Mouse (Mus musculus) bone marrow, adult 2 months (tissue): ENCODE results near the gene Sycp2l.

ENCODE experiments used
- CTCF ChIP-seq: fragments of 200-500 bp; IDR thresholded peaks from 2 replicates; pipeline ENCODE4 v1.5.1; 2011; ENCODE audit warnings: low read length, control low read depth; ENCODE audit not compliant: control insufficient read depth, insufficient read depth
- POLR2A ChIP-seq: fragments of 200-500 bp; IDR thresholded peaks from 2 replicates; pipeline ENCODE4 v1.6.1; 2011; ENCODE audit warnings: low read depth, mild to moderate bottlenecking, control low read depth, low read length, borderline replicate concordance; ENCODE audit not compliant: control insufficient read depth

DNA sequence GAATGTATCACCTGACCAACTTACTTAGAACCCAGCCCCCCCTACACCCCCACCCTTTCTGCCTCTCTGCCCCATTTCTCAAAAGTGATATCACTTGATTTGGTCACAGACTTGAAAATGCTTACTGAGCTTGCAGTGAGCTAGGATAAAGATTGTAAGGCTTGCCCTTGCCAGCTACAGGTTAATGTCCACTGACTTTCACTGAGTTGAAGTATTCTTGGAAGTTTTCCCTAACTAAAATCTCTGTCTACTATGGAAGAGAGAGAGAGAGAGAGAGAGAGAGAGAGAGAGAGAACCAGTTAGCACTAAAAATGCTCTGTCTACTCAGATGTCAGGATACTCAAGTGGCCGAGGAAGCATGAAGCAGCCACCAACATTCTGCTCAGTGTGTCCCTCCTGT is 104.9 kb downstream of the Sycp2l start:
- TF ChIP-seq POLR2A (no peak), CTCF (no peak)
